Mouse (Mus musculus): ENCODE results near the gene Trmt10a.
"Not testable (repeated sequence)": the region's sequence is repeated elsewhere in the genome, so short reads cannot be mapped to it uniquely, and the experiment has no call there.

Gene Trmt10a

GRCm38 (mm10) chr3:138138146-138138545, 5.1 kb upstream of the Trmt10a start:
- DNase-seq, result not testable (repeated sequence)

- no peak for DNase-seq
Observed at GRCm38 (mm10) chr3:138139663-138140062, 3.6 kb upstream of the Trmt10a start.

GRCm38 (mm10) chr3:138142052-138142732, 1.1 kb upstream of the Trmt10a start:
- no peak for DNase-seq

GRCm38 (mm10) chr3:138142733-138143314, 424 bp upstream of the Trmt10a start:
- no peak for DNase-seq

GRCm38 (mm10) chr3:138144060-138144641, 903 bp downstream of the Trmt10a start:
- DNase-seq, result no peak

- DNase-seq, result peak; percentile 80
Observed at GRCm38 (mm10) chr3:138144642-138145171, 1.5 kb downstream of the Trmt10a start, which contains the start of gene Mttp. TSS of gene Mttp (minus strand) at chr3:138144968.

GRCm38 (mm10) chr3:138148811-138149210, 5.6 kb downstream of the Trmt10a start:
- no peak for DNase-seq

- no peak for DNase-seq
Observed at GRCm38 (mm10) chr3:138155062-138155461, 11.8 kb downstream of the Trmt10a start.

- DNase-seq, result no peak
Observed at GRCm38 (mm10) chr3:138156651-138157050, 13.4 kb downstream of the Trmt10a start.

GRCm38 (mm10) chr3:138161623-138162022, 18.4 kb downstream of the Trmt10a start:
- no peak for DNase-seq

- no peak for DNase-seq
Observed at GRCm38 (mm10) chr3:138162553-138163183, 19.4 kb downstream of the Trmt10a start.

GRCm38 (mm10) chr3:138173291-138173690, 30.0 kb downstream of the Trmt10a start:
- peak; percentile 20 for DNase-seq

- DNase-seq, result no peak
Observed at GRCm38 (mm10) chr3:138175551-138175950, 32.3 kb downstream of the Trmt10a start.

GRCm38 (mm10) chr3:138182019-138182418, 38.8 kb downstream of the Trmt10a start:
- no peak for DNase-seq

GRCm38 (mm10) chr3:138183371-138183770, 40.1 kb downstream of the Trmt10a start:
- DNase-seq, result no peak

GRCm38 (mm10) chr3:138185290-138185689, 42.0 kb downstream of the Trmt10a start:
- no peak for DNase-seq

GRCm38 (mm10) chr3:138185995-138186930, 43.0 kb downstream of the Trmt10a start:
- no peak for DNase-seq

- no peak for DNase-seq
Observed at GRCm38 (mm10) chr3:138192260-138192659, 49.0 kb downstream of the Trmt10a start.

GRCm38 (mm10) chr3:138193683-138194302, 50.5 kb downstream of the Trmt10a start, which contains the start of gene 4930579F01Rik:
TSS of gene 4930579F01Rik (minus strand) at chr3:138193825.
- no peak for DNase-seq

- DNase-seq, result no peak
Observed at GRCm38 (mm10) chr3:138197093-138197492, 53.8 kb downstream of the Trmt10a start.

- no peak for DNase-seq
Observed at GRCm38 (mm10) chr3:138197556-138197955, 54.3 kb downstream of the Trmt10a start.
